Mouse (Mus musculus) right cerebral cortex, adult 18-20 months (tissue): ENCODE measurements around the gene Aatf.
"Not testable (repeated sequence)": the region's sequence is repeated elsewhere in the genome, so short reads cannot be mapped to it uniquely, and the experiment has no call there.

Experiments used
- DNase-seq: peaks from one replicate; pipeline ENCODE4 v3.0.0; 2022; ENCODE audit warnings: mixed read lengths

Gene Aatf

DNA sequence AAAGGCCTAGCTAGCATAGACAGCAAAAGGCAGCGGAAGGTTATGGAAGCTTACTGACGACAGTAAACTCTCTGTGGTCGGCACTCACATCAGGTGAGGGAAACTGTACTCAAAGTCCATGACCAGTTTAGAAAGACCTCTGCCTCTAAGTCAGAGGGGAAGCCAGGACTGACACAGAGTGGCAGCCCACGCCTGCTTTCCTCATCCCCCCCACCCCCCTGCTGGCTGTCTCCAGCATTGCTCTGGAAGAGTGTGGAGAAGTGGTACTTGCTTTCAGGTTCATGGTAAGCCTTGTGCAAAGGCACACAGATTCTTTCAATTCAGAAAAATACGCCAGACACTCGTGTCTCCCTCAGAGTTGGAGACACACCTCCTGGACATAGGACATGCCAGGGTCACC is 78.4 kb downstream of the Aatf start:
- DNase-seq: no peak

GRCm38 (mm10) chr11:84430336-84430735 is 83.0 kb downstream of the Aatf start:
- no peak for DNase-seq

GRCm38 (mm10) chr11:84429581-84429980 is 83.7 kb downstream of the Aatf start:
- DNase-seq: peak; percentile 35

DNA sequence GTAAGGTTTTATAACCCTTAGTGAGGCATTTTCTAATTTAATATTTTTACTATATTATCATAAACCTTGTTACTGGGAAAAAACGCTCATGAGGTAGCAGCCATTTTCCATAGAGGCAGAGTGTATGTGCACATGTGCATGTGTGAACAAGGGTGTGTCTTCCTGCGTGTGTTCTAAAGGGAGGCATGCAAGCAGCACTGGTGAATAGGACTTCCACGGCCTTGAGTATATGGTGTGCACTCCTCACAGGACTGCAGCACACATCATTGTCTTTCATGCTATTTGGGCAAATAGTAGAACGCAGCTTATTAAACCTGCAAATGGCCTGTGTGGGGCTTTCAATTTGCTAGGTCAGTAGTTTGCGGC is 86.7 kb downstream of the Aatf start:
- DNase-seq: no peak

GRCm38 (mm10) chr11:84425736-84426632 is 87.3 kb downstream of the Aatf start:
- no peak for DNase-seq

DNA sequence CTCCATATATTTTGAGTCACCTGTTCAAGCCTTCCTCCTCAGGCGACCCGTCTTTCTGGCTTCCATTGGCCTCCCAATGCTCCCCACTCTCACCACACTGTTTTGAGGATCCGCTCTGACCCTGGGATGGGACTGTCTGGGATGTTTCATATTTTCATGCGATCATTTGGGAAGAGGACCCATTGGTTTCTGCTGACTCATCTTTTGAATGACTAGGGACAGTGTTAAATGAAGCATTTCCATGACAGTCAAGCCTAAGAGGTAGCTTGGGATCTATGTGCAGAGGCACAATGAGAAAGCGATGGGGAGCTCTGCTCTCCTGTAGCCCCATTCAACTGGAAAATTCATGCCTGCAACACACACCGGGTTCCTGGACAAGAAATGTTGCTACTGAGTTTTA is 92.5 kb downstream of the Aatf start:
- no peak for DNase-seq

DNA sequence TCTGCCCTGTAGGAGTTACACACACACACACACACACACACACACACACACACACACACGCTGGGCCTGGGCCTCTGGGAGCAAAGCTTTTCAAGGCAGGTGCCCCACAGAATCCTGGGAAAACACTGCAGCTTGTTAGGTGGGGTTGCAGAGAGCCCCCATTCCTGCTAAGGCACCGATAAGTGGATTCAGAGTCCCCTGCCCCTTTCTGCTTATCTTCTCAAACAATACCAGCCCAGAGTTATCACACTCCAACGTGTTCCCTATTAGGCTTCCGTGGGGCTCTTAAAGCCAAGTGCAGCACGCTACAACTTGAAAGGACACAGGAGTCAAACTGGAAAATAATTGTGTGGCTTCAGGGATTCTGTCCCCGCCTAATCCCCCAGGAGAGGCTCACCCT is 100.2 kb downstream of the Aatf start:
- DNase-seq: no peak

- DNase-seq: no peak
Observed at GRCm38 (mm10) chr11:84412201-84412934, 101.0 kb downstream of the Aatf start.

GRCm38 (mm10) chr11:84411642-84412018 is 101.7 kb downstream of the Aatf start:
- DNase-seq: no peak

- DNase-seq: no peak
Observed at GRCm38 (mm10) chr11:84410879-84411641, 102.3 kb downstream of the Aatf start.

- no peak for DNase-seq
Observed at GRCm38 (mm10) chr11:84410383-84410782, 102.9 kb downstream of the Aatf start.

DNA sequence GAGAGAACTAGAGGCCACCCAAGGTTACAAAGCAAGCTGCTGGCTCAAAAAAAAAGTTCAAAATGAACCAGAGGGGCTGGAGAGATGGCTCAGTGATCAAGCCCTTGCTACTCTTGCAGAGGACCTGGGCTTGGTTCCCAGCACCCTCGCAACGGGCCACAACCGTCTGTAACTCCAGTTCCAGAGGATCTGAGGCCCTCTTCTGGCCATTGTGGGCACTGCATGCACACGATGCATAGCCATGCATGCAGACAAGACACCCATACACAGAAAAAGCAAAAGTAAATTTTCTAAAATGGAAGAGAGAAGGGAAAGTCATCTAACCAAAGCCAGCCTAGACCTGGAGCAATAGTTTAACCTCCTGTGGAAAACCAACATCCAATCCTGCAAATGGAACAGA is 106.6 kb downstream of the Aatf start:
- no peak for DNase-seq

DNA sequence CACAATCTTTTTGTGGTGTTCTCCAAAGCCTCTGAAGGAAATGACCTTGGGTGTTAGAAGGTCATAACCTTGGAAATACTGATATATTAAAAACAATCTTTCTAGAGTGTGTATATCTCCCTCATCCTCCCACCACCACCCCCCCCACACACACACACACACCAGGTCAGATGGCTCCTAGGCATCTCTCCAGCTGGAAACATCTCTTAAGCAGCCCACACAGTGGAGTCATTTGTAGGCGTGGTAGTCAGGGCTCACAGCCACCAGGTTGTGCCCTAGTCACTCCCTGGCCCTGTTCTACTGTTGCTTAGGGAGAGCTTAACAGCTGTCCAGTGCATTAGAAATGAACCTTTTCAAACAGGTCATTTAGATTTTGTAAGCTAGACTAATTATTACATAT is 118.3 kb downstream of the Aatf start:
- DNase-seq: no peak

GRCm38 (mm10) chr11:84393571-84393970 is 119.8 kb downstream of the Aatf start:
- no peak for DNase-seq

- DNase-seq: not testable (repeated sequence)
Observed at GRCm38 (mm10) chr11:84392066-84392465, 121.3 kb downstream of the Aatf start.

- no peak for DNase-seq
Observed at GRCm38 (mm10) chr11:84391126-84391525, 122.2 kb downstream of the Aatf start.

- DNase-seq: no peak
Observed at GRCm38 (mm10) chr11:84389332-84389731, 124.0 kb downstream of the Aatf start.

DNA sequence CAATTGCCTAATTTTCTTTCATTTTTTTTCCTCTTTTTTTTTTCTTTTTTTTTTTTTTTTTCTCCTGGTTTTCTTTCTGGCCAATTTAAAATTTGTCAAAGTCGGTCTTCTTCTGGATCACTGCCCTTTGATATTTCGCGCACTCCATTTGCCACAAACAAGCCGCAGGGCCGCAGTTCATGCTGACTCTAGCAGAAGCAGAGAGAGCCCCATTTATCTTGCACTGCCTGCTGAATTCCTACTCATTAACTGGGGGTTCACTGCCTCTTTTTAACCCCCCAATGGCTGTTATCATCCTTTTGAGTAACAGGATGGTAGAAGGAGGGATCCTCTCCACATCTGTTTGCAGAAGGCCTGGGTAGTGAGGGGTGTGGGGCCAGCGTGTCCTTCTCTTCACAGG is 129.4 kb downstream of the Aatf start:
- DNase-seq: no peak

DNA sequence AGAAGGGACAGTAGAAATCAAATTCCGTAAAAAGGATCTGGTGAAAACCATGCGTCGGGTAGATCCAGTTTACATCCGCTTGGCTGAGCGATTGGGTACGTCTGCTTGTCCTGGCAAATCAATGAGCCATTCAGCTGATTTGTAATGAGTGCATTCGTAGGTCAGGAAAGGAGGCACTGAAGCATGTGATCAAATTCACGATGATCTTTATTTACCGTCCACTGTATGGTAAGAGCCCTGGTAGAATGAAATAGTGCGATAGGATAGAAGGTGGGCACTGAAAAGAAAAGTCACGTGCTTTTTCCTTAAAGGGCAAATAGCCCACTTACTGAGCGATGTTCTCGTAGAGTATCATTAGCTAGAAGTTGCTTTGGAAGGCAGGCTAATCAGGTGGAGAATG is 130.9 kb downstream of the Aatf start:
- no peak for DNase-seq

- no peak for DNase-seq
Observed at GRCm38 (mm10) chr11:84376510-84377365, 136.6 kb downstream of the Aatf start.

GRCm38 (mm10) chr11:84375951-84376496 is 137.3 kb downstream of the Aatf start:
- no peak for DNase-seq

GRCm38 (mm10) chr11:84373122-84373521 is 140.2 kb downstream of the Aatf start:
- DNase-seq: no peak
